Mouse (Mus musculus): Measurements from ENCODE around the gene Tomm5.
A peak's percentile ranks its signal among the peaks of the same experiment; 100 is the strongest.
"Not testable (repeated sequence)": the region's sequence is repeated elsewhere in the genome, so short reads cannot be mapped to it uniquely, and the experiment has no call there.

Tomm5 gene

DNA sequence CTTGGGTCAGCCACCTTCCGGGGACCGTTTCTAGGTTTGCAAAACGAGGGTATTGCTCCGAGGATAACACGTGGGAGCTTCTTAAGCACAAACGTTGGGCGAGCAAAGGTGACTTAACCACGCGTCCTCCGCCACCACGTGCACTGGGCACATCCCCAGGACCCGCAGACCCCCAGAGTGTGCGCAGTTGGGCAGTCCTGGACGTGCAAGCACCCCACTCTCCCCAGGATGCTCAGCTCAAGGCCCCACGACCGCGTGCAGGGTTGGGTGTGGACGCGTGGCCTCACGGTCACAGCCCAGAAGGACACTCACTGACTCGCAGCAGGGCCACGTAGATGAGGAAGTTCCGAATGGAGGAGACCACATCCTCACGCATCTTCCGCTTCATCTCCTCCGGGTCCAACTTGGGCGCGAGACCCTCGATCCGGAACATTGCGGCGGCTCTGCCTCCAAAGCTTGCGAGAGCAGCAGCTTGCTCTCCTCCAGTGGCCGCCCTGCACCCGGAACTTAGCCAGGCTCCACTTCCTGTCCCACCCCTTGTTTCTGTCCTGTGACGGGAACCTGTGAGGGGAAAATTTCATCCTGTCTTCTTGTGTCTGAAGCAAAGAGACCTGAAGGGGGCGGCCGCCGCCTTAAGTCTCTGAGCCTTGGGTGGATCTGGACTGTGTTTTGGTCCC is at the start of gene Tomm5:
Gene Tomm5, minus strand, starts transcription at position 514 of the 677 bp plus-strand sequence.
- peak; percentile 89 for DNase-seq

DNA sequence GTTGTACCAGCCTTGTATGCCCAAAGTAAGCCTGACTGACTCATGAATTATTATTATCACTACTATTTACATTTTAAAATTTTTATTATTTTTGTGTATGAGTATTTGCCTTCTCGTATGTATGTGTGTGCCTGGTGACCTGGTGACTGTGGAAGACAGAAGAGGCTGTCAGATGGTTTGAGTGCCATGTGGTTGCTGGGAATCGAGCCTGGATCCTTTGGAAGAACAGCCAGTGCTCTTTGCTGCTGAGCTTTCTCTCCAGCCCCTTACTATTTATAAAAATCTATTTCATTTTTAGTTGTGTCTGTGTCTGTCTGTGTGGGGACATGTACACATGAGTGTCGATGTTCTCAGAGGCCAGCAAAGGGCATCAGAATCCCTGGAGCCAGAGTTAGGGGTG is 48.5 kb upstream of the Tomm5 start:
- DNase-seq: no peak

DNA sequence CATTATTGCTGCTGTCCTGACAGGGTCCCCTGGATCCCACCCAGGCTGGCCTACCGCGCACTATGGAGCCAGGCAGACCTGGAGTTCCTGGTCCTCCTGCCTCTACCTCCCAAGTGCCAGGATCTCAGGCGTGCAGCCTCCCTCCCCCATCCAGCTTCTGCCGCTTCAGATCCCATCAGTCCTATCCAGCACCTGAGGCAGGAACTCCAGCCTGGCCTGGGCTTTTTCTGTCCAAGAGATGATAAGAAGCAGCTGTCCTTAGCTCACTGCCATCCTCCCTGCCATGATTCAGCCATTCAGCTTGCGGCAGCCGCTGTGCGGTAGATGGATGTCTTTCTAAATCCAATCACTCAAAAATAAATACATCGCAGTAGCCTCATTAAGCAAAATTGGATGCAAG is 35.1 kb upstream of the Tomm5 start:
- DNase-seq: no peak

DNA sequence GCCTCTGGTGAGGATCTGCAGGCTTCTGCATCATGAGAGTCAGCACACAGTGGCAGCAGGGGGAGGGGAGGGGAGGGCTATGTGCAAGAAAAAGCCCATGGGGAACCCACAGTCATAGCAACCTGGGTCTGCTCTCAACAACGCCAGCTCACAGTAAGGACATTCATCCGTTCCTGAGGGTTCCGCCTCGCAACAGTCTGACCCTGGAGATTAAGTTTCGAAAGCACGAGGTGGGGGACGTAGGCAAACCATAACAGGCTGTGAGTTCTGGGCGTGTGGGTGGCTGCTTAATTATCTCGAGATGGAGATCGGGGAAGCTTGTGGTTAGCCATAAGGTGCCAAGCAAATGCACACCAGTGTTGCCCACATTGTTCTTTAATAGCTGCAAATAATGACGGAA is 34.5 kb upstream of the Tomm5 start:
- no peak for DNase-seq

DNA sequence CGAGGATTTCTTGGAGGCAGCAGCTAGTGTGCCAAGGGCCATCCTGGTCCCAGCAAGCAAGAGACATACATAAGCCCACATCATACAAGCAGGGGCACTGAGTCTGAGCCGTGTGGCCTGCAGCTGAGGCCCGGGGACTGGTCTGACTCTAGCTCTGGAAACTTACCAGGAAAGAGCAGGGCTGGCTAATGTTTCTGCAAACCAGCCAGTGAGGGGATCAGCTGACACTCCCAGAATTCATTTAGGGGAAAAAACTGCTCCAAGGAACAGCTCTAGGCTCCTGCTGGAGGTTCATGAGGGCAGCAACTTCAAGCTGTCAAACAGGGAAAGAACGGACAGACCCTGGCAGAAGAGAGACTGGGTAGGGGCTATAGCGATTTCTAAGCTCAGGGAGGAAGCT is 33.9 kb upstream of the Tomm5 start:
- DNase-seq: no peak

DNA sequence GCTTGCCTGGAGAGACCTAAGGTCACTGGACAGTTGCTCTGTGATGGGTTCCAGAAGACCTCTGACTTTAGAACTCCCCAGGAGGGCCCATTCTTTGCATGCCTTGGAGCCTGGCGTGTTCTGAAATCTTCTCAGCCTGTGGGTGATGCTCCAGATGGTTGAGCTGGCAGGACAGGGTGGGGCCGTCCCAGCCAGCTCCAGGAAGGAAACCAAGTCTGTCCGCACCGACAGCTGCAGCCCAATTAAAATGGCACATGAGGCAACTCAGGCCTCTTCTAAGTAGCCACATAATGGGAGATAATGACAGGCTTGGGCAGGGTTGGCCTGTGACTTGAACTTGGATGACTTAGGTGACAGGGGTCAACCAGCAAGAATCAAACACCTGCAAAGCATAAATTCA is 29.7 kb upstream of the Tomm5 start:
- no peak for DNase-seq

DNA sequence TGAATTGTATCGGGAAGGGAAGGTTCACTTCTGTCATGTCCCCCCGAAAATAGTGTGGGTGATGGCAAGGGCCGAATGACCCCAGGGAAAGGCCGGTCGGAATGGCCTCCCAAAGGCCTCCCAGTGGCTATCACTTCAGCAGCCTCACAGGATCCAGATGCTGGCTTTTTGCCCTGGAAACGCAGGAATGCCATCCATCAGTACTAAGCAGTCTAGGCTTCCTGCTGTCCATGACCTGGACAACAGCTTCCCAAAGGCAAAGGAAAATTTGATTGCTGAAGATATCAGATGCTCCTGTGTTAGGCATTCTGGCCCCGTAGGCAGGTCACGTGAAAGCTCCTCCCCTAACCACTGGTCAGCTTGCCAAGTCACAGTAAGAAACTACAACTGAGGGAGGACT is 26.6 kb upstream of the Tomm5 start:
- DNase-seq: no peak

DNA sequence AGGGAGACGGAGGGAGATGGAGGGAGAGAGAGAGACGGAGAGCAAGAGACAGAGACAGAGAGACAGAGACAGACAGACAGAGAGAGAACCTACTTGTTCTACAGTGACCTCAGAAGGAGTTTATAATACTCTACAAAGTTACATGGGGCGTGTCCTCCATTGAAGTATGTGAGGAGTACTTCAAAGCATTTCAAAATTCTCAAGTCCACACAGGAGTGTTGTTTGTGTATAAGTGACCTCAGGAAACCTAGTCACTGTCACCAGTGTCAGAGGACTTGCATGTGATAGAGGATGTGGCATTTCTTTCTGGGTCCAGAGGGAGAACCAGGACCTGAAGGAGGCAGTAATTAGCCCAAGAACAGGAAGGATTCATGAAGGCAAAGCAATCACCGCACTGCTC is 23.1 kb upstream of the Tomm5 start:
- no peak for DNase-seq

DNA sequence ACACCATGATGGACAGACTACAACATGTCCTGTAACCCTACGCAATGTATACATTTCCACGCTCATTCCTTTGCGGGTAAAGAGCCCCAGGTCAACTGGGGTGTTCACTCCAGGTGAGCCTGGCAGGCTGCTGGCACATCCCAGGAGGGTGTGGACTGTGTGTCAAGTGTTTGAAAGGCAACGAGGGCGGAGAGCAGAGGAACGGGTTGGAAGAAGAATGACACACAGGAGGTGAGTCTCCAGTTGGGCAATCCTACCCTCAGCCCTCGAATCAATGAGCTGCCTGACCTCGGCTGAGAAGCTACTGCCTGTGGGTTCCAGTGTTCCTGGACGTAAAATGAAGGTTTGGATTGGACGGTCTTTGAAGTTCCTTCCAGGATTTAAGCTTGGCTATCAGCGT is 13.4 kb upstream of the Tomm5 start:
- no peak for DNase-seq

DNA sequence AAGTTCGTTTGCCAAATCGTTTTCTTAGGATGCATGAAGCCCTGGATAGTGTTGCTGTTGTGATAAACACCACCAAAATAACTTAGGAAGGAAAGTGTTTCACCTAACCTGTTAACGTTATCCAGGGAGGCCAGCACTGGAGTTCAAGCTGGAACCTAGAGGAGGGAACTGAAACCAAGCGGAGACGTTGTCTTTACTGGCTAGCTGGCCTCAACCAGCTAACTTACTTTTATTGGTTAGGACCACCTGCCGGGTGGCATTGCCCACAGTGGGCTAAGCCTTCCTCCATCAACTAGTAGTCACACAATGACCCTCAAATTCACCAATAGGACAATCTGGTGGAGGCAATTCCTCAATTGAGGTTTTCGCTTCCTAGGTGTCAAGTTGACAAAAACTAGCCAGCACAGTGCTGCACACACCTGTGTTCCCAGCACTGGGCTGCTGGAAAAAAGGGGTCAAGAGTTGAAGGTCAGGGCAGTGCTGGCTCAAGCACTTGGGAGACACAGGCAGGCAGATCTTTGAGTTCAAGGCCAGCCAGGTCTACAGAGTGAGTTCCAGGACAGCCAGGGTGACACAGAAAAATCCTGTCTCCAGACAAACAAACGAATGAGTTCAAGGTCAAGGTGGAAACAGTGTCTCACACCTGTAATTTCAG is 669 bp upstream of the Tomm5 start:
- DNase-seq: no peak

DNA sequence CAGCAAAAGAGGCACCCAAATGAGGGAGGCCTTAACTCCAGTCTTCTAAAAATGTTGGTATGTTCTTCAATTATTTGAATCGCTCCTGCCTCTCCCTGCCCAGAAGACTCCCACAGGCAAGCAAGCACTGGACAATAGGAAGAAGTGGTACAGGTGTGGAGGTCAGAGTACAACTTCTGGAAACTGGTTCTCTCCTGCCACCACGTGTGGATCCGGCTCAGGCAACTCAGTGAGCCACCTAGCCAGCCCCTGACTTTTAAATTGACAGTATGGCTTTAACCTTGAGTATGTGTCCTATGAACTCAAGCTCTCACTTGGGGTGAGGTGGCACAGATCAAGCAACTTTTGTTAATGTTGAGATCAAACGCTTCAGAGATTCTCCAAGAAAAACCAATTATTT is 848 bp downstream of the Tomm5 start:
- DNase-seq: no peak

DNA sequence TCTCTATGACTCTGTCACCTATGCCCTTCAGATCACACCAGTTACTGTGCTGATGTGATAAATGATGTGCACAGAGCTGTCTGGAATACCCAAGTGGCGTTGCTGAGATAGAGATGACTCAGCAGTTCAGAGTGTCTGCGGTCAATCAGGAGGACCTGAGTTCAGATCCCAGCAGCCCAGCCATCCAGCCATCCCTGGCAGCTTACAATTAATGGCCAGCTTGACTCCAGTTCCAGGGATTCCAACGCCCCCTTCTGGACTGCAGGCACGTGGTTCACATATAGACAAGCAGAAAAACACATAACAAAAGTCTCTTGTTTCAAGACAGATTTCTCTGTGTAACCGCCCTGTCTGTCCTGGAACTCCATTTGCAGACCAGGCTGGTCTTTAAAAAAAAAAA is 1.5 kb downstream of the Tomm5 start:
- no peak for DNase-seq

DNA sequence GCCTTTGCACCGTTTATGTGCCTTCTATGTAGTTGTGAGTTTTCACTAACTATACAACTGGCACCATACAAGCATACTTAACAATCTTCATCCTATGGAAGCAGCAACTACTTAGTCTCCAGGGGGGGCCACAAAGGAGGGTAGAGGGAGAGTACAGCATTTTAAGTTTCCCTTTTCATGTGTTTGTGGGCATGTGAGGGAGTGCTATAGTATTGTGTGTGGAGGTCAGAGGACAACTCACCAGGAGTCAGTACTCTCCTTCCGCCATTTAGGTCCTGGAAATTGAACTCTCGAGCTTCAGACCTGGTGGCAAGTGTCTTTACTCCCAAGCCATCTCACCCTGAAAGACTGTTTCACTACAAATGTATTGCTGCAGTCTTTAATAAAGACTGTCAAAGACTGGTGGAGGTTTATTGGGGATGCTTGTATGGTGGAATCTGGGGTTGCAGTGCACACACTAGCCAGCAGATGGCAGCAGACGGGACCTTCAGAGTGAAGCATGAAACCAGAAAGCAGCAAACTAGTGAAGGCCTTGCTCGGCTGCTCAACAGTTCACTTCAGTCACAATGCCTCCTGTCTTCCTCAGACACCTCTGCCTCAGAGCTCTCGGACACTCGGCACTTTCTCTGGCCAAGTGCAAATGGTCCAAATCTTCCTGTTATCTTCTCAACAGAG is 10.6 kb downstream of the Tomm5 start:
- peak; percentile 77 for DNase-seq

DNA sequence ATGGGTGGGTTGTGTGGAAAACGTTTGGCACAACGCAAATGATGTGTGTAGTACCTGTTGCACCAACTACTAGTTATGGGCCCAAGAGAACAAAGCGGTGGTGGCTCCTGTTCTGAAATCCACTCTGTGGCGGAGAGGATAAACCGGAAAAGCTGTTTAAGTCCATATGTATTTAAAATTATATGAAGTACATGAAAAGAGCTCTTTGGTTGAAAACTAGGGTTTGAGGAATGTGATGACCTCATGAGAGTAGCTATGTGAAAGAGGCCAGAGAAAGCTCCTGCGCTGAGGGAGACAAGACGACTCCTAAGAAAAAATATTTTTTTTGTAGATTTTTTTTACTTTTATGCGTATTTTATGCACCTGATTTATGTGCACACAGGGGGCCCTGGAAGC is 23.0 kb downstream of the Tomm5 start:
- no peak for DNase-seq

DNA sequence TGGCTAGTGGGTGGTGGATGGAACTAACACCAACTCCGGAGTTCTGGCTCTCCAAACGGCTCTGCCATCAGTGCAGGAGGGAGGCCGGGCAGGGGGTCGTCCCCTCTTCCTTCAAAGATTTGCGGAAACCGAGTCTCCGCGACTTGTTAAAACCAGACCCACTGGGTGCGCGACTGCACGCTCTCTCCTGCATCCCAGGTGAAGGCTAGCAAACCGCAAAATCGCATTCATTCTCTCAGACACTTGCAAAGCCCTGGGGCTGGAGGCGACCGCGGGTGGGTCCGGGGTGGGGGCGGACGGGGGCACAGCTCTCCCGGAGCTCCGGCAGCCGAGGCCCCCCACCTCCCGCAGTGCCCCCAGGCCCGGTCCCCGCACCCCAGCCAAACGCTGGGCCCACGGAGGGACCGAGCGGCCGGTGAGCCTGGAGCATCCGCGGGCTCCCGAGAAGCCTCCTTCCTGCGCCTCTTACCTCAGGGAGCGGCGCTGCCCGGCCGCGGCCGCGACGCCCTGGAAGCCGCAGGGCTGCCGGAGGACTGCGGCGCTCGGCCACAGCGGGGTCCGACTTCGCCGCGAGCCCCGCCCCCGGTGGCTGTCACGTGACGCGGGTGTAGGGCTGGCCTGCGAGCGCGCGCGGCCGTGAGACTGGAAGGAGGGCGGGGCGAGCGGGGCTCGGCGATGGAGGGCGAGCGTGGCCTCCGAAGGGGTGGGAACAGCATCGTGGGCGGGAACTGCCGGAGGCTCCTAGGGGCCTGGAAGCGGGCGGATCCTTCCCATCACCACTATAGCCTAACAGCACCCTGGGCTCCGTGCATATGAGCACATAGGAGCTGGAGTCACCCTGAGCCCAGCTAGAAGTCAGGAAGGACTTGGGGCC is 23.7 kb downstream of the Tomm5 start, which contains the start of gene Fbxo10:
Gene Fbxo10, minus strand, starts transcription at position 584 of the 874 bp plus-strand sequence.
- DNase-seq: peak; percentile 93

DNA sequence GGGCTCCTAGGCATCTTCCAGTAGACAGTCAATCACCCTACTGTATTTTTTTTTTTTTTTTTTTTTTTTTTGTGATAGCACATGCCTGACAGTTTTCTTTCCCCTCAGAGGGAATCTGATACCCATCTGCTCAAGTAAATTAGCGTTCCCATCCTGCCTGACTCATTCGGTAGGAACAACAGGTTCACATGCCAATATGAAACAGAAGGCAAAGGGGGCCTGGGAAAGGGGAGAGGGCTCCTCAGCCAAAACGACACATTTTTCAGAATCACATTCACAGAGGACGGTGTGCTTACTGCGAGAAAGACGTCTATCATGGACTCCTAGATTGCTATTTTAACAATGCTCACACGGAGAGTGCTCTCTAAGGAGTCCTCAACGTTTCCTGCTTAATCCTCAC is 24.4 kb downstream of the Tomm5 start:
- no peak for DNase-seq

DNA sequence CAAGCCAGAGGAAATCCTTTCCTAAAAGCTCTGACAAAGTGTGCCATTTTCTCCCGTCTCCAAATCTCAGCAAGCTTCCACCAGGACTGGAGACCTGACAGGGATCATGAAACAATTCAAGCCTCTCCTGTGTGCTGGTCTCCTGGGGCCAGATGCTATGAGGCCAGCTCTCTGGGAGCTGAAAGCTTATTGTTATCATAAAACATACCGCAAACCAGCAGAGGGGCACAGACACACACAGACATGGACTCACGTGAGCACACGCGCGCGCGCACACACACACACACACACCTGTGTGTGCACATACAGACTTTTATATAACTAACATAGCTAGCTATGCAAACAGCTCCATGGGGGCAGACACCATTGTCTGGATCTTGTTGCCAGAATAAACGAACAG is 25.0 kb downstream of the Tomm5 start:
- no peak for DNase-seq

DNA sequence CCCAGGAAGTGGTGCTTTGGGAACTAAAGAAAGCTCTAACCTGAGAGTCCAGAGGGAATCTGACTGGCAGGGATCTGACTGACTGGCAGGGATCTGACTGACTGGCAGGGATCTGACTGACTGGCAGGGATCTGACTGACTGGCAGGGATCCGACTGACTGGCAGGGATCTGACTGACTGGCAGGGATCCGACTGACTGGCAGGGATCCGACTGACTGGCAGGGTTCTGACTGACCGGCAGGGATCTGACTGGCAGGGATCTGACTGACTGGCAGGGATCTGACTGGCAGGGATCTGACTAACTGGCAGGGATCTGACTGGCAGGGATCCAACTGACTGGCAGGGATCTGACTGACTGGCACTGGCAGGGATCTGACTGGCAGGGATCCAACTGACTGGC is 26.9 kb downstream of the Tomm5 start:
- not testable (repeated sequence) for DNase-seq

DNA sequence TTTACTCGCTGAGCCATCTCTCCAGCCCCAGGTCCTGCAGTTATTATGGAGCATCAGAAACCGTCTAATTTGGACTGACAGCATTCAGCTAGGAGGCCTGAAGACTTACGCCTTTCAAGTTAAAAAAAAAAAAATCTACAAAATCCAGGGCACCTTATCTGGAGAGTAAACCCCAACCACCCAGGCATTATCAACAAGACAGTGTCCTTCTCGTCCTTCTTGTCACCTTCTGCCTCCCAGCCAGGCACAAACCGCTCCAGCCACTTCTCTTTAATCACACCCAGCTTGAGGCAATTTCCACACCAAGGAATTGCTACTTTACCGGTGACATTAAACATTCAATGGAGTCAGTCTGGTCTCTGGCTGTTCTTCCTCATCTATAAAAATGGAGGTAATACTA is 34.4 kb downstream of the Tomm5 start:
- DNase-seq: no peak

DNA sequence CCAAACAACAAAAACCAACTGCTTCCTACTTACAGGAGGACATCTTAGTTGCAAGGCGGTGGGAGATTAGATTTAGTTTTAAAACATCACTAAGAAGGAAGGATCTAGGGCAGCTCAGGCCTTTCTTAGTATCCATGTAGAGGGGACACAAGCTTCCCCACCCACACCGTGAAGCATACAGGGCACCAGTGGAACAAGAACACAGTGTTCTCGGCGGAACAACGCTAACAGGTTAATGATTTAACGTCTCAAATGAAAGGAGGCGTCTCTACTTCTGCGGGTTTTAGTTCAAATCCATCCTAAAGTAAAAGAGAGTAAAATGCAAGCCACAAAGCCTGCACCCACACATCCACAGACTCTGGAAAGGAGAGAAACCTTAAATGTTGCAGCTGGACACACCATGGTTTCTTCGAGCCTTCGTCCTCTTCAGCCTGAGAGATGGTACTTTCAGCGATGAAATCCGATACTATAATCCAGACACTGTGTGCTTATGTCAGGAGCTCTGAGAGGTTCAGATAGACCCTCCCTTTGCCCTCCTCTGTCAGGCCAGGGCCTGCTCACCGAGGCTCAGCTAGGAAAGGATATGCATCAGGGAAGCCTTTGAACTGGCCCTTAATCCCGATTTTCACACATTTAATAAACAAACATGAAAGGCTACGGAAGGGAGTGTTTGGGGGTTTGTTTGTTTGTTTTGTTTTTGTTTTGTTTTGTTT is 35.5 kb downstream of the Tomm5 start:
- DNase-seq: no peak

DNA sequence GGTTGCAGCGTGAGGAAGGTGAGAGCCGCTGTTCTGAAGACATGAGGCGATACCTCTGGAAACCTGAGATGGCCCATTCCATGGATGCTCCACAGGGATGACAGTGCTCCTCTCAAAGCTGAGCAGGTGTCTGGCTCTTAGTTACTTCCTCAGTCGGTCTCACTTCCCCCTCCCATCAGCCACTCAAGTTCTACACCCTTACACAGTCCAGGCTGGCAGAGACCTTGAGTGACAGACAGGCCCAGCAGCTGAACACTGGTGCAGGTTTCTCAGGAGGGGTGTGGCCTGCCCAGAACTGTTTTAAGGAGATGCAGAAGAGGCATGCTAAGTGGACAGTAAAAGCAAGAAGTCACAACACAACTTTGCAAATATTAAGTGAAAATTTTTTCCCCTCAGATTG is 40.2 kb downstream of the Tomm5 start:
- no peak for DNase-seq

DNA sequence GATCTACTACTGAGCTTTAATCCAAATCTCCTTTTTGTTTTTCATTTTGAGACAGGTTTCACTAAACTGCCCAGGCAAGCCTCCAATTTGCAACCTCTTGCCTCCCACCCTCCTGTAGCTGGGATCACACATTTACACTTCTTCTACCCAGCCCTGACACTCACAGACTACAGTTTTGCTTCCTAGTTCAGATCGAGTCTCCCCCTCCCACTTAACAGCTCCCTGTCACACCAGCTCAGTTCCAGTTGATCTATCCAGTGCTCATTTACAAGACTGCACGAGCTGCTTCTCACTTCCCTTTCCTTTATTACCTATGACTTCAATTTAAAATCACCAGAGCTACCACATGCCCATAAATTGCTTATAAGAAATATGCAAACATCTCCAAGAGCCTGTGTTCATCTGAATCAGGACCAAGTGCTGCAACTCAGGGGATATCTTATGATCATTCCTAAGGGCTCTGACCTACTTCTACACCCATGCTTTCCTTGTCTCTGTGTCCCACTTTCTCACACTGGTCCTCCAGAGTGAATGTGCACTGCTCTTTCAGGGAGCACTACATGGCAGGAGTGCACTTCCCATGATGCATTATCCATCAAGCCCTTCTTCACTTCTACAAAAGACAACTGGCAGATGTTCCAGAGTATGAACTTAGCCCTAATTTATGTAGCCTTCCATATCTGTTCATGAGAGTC is 41.7 kb downstream of the Tomm5 start:
- no peak for DNase-seq

All from right cerebral cortex, postnatal 14 days (tissue).